Mouse (Mus musculus) embryo, embryonic 10 days (tissue): ENCODE data around the gene Dglucy.

Source experiments
- DNase-seq: peaks from one replicate; pipeline ENCODE4 v3.0.0-alpha.2; 2015; ENCODE audit warnings: low spot score

Gene Dglucy

GRCm38 (mm10) chr12:100778934-100779865, at the start of gene Dglucy:
TSS of gene Dglucy (plus strand) at chr12:100779057.
- no peak for DNase-seq

DNA sequence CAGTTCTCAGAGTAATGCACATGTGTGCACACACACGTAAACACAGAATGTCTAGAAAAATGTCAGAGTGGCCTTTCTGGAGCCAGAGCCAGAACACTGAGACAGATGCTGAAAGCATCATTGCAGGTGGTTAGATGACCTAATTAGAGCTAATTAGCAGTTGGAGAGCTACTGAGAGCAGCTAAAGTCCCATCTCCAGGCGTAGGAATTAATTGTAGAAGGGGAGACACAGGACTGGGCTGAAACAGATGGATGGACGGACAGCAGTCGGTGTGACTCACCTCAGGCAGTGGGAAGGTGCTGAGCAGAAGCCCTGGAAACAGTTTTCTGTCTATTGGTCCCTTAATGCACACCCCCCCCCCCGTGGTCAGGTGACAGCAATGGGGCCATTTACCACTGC, 43.7 kb upstream of the Dglucy start:
- DNase-seq = no peak

- DNase-seq = no peak
Observed at GRCm38 (mm10) chr12:100735581-100735980, 43.3 kb upstream of the Dglucy start.

- no peak for DNase-seq
Observed at GRCm38 (mm10) chr12:100738498-100738897, 40.4 kb upstream of the Dglucy start.

GRCm38 (mm10) chr12:100739011-100739570, 39.8 kb upstream of the Dglucy start:
- no peak for DNase-seq

DNA sequence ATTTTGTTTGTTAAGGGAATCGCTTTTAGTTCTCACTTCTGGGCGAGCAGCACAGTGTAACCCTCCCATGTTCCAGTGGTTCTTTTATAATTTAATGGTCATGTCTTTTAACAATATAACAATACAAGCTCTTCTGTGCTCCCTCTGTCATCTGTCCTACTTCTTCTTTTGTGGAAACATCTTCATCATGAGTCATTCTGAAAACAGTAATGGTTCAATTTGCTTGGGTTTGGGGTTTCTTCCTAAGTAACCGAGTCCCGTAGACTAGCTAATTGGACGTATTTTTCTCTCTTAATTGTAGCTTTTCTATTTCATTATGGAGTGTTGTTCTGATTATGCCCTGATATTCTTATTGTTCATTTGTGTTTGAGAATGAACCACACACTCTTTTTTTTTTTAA, 38.5 kb upstream of the Dglucy start:
- no peak for DNase-seq

DNA sequence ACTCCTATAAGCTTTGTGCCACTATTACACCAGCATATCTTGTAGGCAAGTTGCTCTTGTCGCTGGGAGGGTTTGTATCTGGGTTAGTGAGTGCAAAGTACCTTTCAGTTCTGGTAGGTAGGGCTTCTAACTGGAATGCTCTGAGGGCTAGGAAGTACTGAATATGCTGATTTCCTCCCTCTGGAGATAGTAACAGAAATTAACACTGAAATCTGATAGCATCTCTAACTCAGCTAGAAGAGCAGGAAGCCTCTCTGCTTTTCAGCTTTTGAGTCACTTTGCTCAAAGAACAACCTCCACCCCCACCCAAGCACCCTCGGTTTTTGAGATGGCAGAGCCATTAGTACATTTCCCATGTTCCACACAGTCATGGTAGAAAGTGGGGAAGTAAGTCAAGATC, 36.4 kb upstream of the Dglucy start:
- no peak for DNase-seq

- DNase-seq = no peak
Observed at GRCm38 (mm10) chr12:100752977-100753376, 25.9 kb upstream of the Dglucy start.

- no peak for DNase-seq
Observed at GRCm38 (mm10) chr12:100753716-100754115, 25.1 kb upstream of the Dglucy start.

GRCm38 (mm10) chr12:100757427-100757826, 21.4 kb upstream of the Dglucy start:
- no peak for DNase-seq

DNA sequence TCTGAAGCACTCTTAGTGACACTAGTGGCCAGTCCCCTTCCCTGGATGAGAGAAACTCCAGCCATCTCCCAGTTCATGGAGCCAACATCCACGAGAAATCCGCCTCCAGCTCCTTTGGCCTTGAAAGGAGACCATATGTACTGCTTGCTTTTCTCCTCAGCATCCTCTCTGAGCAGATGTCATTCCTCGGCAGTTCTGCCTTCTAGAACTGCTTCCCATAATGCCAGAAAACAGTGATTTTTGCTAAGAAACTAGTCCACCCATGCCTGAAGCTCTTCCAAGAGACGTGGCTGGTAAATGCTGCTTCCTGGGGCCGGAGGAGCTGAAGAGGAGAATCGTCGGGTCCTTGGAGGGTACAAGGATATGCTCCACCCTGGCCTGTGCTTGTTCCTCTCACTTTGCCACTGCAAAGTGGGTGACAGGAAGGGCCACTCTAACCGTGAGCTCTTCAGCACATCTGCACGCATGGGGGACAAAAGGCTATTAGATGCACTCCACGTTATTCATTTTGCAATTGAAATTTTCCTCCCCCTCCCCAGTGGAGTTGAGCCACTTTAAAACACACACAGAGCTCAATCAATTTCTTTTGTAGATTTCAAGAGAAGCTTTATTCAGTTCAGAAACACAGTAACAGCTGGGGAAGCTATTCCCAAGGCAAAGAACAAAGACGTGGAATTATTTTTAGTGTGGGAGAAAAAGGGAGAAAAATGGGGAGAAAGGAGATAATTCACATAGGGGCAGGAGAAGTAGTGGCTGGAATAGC, 16.0 kb upstream of the Dglucy start:
- no peak for DNase-seq

GRCm38 (mm10) chr12:100764329-100765018, 14.4 kb upstream of the Dglucy start:
- DNase-seq = no peak

GRCm38 (mm10) chr12:100769871-100770270, 9.0 kb upstream of the Dglucy start:
- no peak for DNase-seq

- no peak for DNase-seq
Observed at GRCm38 (mm10) chr12:100770765-100771164, 8.1 kb upstream of the Dglucy start.

DNA sequence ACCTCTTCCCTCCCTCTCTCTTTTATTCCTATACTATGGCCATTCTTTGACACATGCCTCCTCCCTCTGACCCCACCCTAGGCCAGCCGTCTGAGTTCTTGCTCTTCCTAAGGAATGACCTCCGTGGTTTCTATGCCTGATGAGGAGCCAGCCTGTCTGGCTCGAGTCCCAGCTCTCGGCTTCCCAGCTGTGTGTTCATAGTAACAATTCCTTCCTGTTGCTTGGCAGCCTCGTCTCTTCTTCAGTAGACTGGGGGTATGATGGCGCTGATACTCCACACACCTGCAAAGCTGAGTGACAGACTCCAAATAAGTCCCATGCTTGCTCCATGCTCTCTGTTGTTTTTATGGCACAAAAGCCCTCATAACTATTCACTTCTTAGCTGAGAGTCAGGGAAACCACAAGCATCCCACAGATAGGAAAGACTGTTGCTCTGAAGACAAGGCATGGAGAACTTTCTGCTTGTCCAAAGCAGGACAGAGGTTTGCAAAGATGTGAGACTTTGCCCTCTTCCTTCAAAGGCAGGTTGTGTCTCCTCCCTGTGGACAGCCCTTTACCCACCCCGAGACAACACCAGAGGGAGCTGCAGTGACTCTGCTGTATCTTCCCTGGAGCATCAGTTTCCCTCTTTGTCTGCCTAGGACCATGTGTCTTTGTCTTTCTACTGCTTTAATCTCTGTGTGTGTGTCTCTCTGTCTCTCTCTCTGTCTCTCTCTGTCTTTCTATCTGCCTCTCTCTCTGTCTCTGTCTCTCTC, 6.5 kb upstream of the Dglucy start:
- DNase-seq = no peak

- DNase-seq = no peak
Observed at GRCm38 (mm10) chr12:100774756-100775155, 4.1 kb upstream of the Dglucy start.

DNA sequence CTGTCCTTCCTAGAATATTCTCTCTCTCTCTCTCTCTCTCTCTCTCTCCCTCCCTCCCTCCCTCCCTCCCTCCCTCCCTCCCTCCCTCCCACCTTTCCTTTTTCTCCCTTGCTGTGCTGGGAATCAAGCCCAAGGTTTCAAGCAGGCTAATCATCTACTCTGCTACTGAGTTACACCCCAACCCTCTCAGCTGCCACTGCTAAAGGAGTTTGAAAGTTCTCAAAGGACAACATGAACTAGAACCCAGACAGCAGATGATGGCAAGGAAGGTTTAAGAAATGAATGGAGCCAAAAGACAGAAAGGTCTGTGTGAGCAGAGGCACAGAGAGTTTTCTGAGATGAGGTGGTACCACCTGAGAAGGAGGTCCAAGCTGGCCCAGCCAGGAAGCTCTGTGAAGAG, 3.6 kb upstream of the Dglucy start:
- no peak for DNase-seq

- no peak for DNase-seq
Observed at GRCm38 (mm10) chr12:100775911-100776581, 2.8 kb upstream of the Dglucy start.

DNA sequence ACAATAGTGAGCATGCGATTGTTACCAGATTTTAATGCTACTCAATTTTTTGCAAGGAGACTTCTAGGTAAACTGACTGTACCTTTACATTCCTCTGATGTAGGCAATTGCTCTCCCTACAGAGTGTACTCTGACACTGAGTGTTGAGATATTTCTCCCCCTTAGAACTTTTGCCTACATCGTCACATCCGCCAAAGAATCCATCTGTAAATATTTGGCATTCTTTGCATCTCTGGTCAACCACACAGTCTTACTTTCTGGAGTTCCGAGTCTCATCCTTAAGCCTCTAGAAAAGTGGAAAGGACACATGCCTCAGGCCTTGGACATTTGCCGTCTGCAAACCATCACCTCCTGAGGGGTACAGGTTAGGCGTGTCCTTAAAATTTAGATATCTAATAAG, 1.9 kb upstream of the Dglucy start:
- DNase-seq = no peak

DNA sequence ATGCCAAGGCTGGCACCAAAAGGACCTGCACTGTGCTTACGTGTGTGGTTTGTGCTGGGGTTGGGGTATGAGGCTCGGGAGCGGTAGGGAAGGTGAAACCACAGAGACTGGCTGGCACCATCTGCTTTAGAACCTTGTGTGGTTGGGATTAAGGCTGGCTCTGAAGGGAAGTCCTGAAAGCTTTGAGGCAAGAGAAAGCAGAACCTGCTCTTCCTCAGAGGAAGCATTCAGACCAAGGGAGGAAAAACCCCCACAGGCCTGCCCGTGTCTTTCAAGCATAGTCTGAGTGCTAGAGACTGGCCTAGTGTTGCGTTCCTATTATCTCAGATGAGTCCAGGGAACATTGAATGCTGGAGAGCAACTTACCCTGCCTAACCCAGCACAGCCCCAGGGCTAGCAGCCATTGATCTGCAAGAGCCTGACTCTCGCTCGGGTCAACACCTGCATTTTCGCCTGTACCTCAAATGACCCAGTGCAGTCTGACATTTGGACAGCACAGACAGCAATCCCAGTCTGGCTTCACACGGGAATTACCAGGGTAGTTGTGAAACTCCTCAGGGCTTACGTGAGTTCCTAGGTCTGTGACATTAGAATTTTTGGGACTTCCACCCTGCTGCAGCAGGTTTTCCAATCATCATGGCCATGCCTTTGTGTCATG, 452 bp upstream of the Dglucy start:
- DNase-seq = no peak
